Mouse (Mus musculus) MEL-GATA-1-ER (cell line): ENCODE measurements around the gene Rnf152.

Source experiments
- DNase-seq: peaks from one replicate; pipeline ENCODE4 v3.0.0-alpha.2; 2012; ENCODE audit warnings: low read depth; ENCODE audit errors: extremely low read depth

Gene Rnf152

DNA sequence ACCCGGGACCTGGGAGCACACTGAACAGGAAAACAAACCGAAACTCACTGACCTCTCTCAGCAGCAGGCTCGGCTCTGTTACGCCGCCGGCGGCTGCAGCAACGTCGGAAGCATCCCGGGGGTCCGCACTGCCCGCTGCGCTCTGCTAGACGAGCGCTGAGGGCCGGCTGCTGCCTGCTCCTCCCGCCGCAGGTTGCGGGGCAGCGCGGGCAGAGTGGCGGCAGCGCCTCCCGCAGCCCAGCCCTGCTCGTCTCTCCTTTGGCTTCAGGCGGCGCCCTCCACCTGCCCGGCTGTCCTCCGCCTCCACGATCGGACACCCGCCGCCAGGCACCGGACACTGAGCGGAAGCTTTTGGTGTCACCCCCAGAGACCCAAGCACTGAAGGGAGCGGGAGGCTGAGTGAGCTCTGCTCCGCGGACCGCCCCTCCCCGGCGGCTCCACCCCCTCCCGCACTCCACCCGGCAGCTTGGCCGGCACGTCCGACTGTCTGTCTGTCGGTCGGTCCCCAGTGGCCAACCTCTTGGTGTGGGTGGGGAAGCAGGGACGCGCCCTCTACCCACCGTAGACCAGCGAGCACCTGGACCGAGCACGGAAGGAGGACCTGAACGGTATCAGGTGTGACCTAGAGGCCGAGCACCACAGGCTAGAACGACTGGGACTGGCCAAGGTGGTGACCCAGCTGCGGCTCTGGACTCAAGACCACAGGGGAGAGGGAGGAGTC is at the start of gene Rnf152:
Gene Rnf152 (minus strand): TSS at position 420 of the 721 bp plus-strand sequence.
- DNase-seq: no peak

GRCm38 (mm10) chr1:105402853-105403252 is 46.3 kb upstream of the Rnf152 start:
- DNase-seq: peak; percentile 13

DNA sequence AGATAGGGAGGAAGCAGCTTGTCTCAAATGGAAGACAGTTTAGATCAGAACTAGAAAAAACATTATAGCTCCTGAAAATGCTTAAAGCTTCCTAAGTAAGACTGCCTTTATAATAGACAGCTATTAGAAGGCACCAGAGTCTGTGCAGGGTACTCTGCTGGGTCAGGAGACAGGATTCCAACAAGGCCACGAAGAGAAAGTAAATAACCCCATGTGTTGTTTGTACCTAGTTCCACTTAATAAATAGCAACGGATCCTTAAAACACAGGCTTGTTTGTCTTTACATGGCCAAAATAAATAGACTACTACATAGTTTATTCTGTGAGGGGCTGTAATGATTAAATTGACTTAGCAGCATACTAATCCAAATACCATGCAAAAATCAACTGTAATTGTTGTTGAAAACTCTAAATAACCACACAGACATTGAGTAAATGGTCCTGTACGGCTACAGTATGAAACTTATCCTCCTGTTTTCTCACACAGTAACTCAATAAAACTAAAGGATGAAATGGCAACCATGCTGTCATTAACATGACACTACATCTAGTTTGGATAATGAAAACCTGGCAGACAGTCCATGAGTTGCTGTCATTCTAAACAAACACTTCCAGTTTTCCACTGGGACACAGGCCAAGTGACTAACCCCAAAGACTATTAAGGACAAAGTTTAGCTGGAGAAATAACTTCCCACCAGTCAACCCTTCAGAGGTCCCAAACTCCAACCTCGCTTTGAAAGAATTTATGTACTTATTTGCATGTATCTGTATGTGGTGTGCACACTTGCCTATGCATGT is 27.8 kb upstream of the Rnf152 start:
- no peak for DNase-seq

DNA sequence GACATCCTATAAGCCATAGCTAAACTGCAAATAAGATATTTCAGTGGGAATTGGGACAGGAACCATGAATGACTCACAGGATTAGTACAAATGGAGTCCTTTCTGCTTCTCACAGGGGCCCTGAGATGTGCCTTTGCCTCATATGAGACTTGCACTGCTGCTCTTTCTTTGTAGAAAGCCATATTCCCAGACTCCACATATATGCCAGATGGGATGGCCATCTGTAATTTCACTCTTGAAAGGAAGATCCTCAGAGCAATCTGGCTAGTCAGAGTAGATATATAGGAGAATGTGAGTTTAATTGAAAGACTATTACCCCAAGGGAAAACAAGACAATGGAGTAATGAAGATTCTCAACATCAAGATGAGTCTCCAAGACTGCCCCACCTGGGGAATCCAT is 21.0 kb upstream of the Rnf152 start:
- no peak for DNase-seq

DNA sequence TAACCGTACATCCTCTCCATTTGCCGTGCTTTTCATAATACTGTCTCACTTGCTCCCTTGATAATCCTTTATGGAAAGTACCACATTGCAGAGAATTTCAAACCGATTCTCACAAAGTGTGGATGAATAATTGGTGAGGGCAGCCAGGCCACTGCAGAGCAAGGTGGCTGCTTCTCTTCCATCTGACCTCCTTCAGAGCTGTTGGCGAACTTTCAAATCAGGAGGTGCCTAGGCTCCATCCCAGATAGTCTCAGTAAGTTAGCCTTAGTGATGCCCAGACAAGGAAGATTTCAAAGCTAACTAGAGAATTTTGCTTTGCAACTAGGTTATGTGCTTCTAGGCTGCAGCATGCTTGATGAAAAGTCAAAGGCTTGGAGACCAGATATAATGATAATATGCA is 18.1 kb upstream of the Rnf152 start:
- DNase-seq: no peak

- peak; percentile 1 for DNase-seq
Observed at GRCm38 (mm10) chr1:105362701-105363100, 6.2 kb upstream of the Rnf152 start.

GRCm38 (mm10) chr1:105358896-105359295 is 2.4 kb upstream of the Rnf152 start:
- DNase-seq: no peak

DNA sequence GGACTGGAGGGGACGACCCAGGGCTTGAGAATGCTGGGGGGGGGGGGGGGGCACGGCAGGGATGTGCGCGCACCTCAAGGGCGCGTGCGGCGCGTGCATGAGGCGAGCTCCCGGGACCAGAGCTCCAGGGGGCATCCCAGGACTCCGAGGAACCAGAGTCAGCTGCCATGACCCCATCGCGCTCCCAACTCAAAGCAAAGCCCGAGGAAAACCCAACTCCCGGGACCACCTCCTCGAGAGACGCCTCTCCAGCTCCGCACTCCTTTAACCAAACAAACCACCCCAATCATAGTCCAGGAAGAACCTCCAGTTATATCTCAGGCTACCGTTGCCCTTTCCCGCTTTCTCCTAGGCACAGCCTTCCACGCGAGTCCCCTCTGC is 610 bp downstream of the Rnf152 start:
- no peak for DNase-seq

DNA sequence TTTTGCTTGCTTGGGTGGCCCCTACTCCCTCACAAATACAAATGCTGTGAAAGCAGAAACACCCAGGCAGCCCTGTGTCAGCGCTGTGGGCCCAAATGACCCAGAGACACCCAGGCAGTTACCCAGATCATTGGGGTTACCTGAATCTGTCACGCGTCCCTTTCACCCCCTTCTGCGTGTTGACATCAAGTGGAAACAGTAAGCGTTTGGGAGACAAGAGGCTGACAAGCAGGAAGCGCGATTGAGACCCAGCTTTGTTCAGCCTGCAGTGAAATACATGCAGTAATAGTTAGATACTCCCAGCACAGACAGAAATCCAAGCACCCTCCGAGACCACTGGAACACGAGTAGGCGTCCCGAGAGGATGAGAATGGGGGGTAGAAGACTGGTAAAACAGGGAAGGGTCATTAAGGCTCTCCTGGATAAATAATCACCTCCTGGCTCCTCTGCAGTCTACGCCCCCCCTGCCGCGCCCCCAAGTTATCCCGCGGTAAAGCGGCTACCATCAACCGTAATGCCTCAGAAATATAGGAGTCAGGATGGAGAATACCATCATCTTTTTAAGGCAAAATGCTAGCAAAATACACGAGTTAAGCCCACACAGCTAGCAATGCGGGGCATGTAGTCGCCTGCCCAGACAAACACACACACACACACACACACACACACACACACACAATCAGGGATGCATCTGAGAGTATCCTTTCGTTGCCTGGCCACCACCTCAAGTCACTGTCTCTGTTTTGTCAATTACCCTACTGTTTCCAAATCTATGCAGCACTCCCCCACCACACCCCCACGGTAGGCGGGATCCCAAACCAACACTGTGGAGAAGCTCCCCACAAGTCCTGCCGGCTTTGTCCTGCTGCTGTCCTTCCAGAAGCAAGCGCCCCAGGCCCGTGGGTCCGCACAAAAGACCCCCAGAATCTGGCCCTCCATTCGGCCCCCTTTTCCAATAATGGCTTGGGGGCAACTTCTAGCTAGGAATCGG is 1.3 kb downstream of the Rnf152 start:
- DNase-seq: no peak

- DNase-seq: no peak
Observed at GRCm38 (mm10) chr1:105351806-105352205, 4.7 kb downstream of the Rnf152 start.

DNA sequence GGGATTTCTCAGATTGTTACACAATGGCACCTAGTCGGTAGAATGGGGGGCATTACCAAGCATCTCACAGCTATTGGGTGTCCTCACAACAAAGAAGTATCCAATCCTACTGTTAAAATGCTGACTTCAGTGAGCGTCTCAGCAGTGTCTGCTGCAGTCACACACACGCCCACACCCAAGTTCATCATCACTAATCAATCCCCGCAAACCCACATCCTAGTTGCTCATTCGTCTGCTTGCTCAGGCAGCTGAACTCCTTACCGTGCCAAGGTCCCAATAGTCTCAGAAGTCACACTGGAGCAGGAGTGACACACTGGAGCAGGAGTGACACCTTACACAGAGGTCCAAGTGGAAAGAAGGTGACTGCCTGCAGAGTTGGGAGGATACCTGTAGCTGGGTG is 14.2 kb downstream of the Rnf152 start:
- DNase-seq: no peak

DNA sequence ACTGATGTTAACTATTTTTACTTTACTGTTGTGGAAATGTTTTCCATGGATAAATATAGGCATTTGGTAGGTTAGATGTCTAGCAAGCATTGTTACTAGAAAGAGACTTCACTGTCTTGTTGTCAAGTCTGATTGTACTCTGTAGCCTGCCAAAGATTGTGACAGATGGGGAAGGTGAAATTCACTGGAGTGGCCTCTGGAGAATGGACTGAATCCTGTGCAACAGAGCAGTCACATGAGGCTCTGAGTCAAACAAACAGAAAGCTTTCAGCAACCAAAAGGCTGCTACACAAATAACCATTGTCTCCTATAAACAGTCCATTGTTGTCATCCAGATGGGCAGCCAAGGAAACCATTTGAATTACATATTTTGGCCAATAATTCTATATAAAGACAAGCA is 15.6 kb downstream of the Rnf152 start:
- no peak for DNase-seq

DNA sequence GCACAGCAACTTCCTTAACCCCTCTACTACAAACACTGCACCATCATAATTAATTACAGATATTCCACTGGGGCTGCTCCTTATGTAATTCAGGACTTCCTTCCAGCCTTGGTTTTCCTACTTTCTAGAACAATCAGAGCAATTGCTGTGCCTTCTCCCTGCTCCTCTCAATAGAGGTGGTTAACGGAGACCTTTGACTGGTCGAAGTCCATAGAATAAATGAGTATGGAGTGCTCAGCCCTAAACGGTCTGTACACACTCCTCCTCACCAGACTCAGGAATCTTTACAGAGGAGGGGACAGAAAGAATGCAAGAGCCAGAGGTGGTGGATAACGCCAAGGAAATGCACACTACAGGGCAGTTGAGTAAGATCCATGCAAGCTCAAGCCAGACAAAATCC is 19.1 kb downstream of the Rnf152 start:
- no peak for DNase-seq

- no peak for DNase-seq
Observed at GRCm38 (mm10) chr1:105336096-105336495, 20.4 kb downstream of the Rnf152 start.

- no peak for DNase-seq
Observed at GRCm38 (mm10) chr1:105332087-105332731, 24.3 kb downstream of the Rnf152 start.

DNA sequence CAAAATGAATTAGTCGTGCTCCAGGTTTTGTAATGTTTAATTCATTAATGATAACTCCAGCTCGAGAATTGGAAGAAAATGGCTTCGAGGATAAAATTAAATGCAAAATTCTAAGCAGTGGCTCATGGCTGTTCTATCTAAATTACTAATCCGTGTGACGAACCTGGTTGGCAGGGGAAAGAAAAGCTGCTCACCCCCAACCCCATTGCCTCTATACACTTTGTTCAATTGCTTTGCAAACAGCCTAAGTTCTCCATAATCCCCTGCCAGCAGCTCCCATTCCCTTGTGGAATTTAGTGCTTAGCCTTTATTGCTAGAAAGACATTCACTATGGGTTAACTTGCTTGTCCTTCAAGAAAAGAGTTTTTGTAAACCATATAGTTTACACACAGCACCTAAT is 24.9 kb downstream of the Rnf152 start:
- DNase-seq: no peak

- no peak for DNase-seq
Observed at GRCm38 (mm10) chr1:105330581-105331320, 25.8 kb downstream of the Rnf152 start.

DNA sequence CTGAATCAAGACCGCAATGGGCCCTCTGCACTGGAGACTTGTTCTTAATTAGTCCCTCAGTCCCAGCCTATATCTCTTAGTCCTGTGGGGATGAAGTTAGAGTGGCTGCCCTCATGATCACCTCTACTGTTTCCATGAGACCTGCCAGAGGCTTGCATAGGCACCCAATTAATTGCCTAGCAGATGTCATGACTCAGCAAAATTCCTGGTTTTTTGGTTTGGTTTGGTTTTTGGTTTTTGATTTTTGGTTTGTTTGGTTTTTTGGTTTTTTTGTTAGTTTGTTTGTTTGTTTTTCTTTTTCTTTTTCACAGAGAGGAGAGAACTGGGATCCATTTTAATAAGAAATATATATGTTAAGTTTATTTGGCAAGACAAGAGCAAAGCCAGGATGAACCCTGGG is 28.7 kb downstream of the Rnf152 start:
- no peak for DNase-seq

DNA sequence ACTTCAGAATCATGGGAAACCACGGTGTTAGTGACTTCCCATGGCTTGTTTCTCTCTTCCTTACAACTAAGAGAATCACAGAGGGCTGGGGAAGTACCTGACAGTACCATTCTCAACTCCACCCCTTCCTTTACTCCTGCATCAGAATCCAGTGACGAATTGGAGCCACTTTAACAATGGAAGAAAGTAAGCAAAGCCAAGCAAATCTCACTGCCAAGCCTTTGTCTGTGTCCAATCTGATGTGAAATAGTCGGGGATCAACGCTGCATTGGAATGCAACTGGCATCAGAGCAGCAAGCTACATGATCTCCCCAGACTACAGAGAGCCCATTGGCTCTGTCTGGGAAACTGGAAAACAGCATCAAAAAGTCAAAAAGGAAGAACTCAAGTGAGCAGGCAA is 31.9 kb downstream of the Rnf152 start:
- no peak for DNase-seq

DNA sequence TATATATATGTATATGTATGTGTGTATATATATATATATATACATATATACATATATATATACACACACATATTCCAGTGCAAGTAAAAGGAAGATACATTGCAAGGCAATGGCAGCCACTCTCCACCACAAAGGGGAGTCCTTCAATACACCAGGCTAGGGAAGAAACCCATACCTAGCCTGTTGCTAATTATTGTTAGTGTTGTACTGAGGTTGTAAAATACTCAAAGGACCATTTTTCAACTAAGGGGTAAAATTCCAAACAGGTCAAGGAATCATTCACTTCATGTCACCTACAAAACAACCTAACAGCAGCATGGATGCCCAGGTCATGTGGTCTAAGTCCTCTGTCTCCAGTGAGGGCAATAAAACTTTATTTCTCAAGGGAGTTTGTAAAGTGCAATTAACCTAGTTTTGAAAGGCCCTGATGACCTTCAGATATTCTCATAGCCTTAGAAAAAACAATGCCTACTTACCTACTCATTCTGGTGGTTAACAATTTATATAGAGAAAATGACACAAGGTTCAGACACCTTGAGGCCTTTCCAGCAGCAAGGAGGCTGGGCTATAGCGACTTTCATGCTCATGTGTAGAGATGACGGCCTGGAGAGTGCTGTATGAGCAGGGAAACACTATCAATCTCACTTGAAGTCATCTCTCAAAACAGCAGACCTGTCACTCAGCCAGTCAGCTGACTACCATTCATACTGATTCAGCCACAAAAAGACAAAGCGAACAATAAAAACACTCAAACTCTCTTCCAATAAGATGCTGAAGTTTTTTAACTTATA is 42.3 kb downstream of the Rnf152 start:
- no peak for DNase-seq
